In genomic region chr14:104534862-104535261, GRCm38 (mm10) we compare ENCODE assay signal across 29 mouse cellular contexts. TPM values are rescaled to one million over a fixed set of nuclear protein-coding genes. Genes with fewer than 3 reads are reported as not detected.
DNase-seq lines count a peak whose midpoint lies in the region; ATAC-seq and TF ChIP-seq lines count a peak whose summit lies in the region.
"Had no signal": no experiment of that assay in that cellular context is flagged by ENCODE, and none has a peak within 500 bp of the region (broad histone marks: within the 10 kb centered on the region; RNA-seq: fewer than 3 reads in every experiment).

No protein-coding gene starts in this region.

- peak; percentile 11 for DNase-seq in limb, embryonic 14.5 days (ENCODE audit: low spot score)
- no peak for DNase-seq in limb, embryonic 10.5 days (ENCODE audit: low spot score)
- DNase-seq in Patski (ENCODE audit: low read depth, low spot score), result no peak
- no peak for DNase-seq in gastrocnemius, adult 8-10 months (ENCODE audit: low spot score in 2 of 2)
- DNase-seq in lung, postnatal 10 days, result no peak
- DNase-seq: adrenal gland, adult 2 months; adrenal gland, postnatal 14 days; B cell, adult 2 months; cerebellum, adult 11 months; cerebellum, adult 2 months; cerebellum, postnatal 10 days; cerebellum, postnatal 36 days; embryo, embryonic 11 days; forebrain, postnatal 0 days; gastrocnemius, postnatal 10 days; gastrocnemius, postnatal 36 days; heart, adult 2 months; heart, postnatal 14 days; heart, postnatal 4 days had no signal

- H3K36me3 ChIP-seq in limb, embryonic 14.5 days (ENCODE audit: control insufficient read depth, insufficient read depth, low read length), result no peaks in the 10 kb centered on the region
- no peaks in the 10 kb centered on the region for H3K36me3 ChIP-seq in limb, embryonic 10.5 days
- no peaks in the 10 kb centered on the region for H3K36me3 ChIP-seq in C2C12 (ENCODE audit: control insufficient read depth, insufficient read depth)
- H3K36me3 ChIP-seq: embryonic facial prominence, embryonic 15.5 days; heart, embryonic 10.5 days; heart, embryonic 13.5 days had no signal

- no peaks in the 10 kb centered on the region for H3K79me3 ChIP-seq in C2C12 (ENCODE audit: low read depth)

- no peaks in the 10 kb centered on the region for H3K27me3 ChIP-seq in limb, embryonic 14.5 days (ENCODE audit: control insufficient read depth, insufficient read depth, low read length)
- no peaks in the 10 kb centered on the region for H3K27me3 ChIP-seq in limb, embryonic 10.5 days (ENCODE audit: low read depth, poor library complexity, severe bottlenecking)
- H3K27me3 ChIP-seq in C2C12 (ENCODE audit: control insufficient read depth, insufficient read depth, insufficient read length) (no peaks in the 10 kb centered on the region), Patski (peaks cover 50% of the 10 kb centered on the region)
- H3K27me3 ChIP-seq: embryonic facial prominence, embryonic 15.5 days; heart, embryonic 13.5 days had no signal

- in situ Hi-C loops in Patski (cut with MboI; ENCODE audit: low pct_unique_long_range_greater_than_20kb), result no loop called here

- H3ac ChIP-seq in C2C12 (ENCODE audit: control insufficient read depth, insufficient read length, low read depth), result no peak overlapping the region

- no peak overlapping the region for H3K4me3 ChIP-seq in limb, embryonic 14.5 days (replicated peaks; ENCODE audit: low read length)
- H3K4me3 ChIP-seq in limb, embryonic 10.5 days, result no peak overlapping the region
- H3K4me3 ChIP-seq in C2C12 (ENCODE audit: insufficient read depth, poor library complexity, severe bottlenecking), result no peak overlapping the region
- H3K4me3 ChIP-seq: embryonic facial prominence, embryonic 15.5 days; heart, adult 2 months; heart, embryonic 10.5 days; heart, embryonic 13.5 days had no signal

- TF ChIP-seq POLR2A in limb, embryonic 14.5 days (IDR thresholded peaks at IDR 0.05; ENCODE audit: borderline replicate concordance, extremely low read depth, insufficient read depth, insufficient read length), result no peak

- TF ChIP-seq CTCF in C2C12 (IDR thresholded peaks at IDR 0.05; ENCODE audit: control insufficient read depth, insufficient read depth, insufficient read length), result no peak
- no peak for TF ChIP-seq CTCF in Patski (IDR thresholded peaks at IDR 0.05)

- H3K9me3 ChIP-seq in limb, embryonic 14.5 days (ENCODE audit: control insufficient read depth, low read length), result no peaks in the 10 kb centered on the region
- H3K9me3 ChIP-seq in limb, embryonic 10.5 days (replicated peaks), result no peaks in the 10 kb centered on the region
- H3K9me3 ChIP-seq: embryonic facial prominence, embryonic 15.5 days; heart, embryonic 10.5 days; heart, embryonic 13.5 days had no signal

- H3K79me2 ChIP-seq in C2C12 (ENCODE audit: control insufficient read depth, insufficient read depth), result no peaks in the 10 kb centered on the region

- H3K27ac ChIP-seq in limb, embryonic 14.5 days (replicated peaks; ENCODE audit: low read depth, low read length), result no peak overlapping the region
- no peak overlapping the region for H3K27ac ChIP-seq in limb, embryonic 10.5 days
- H3K27ac ChIP-seq: embryonic facial prominence, embryonic 15.5 days; heart, adult 2 months; heart, embryonic 10.5 days; heart, embryonic 13.5 days; hindbrain, embryonic 14.5 days; hindbrain, postnatal 0 days had no signal

- H3K4me2 ChIP-seq in limb, embryonic 14.5 days (replicated peaks; ENCODE audit: low read depth, low read length, severe bottlenecking), result no peak overlapping the region
- H3K4me2 ChIP-seq: embryonic facial prominence, embryonic 15.5 days; heart, embryonic 13.5 days; hindbrain, embryonic 14.5 days had no signal

- WGBS in limb, embryonic 14.5 days, result 25% methylated on average over 4 of the region's 4 CpGs
- WGBS in limb, embryonic 10.5 days, result 63% methylated on average over 4 of the region's 4 CpGs

- POLR2A ChIA-PET in Patski (lab: Charles Lee), result no interaction called here

- no peak for ATAC-seq in limb, embryonic 14.5 days (ENCODE audit: low FRiP score, low read depth)
- ATAC-seq in Patski, result peak; percentile 78
- ATAC-seq: CD4-positive, CD25-positive, alpha-beta regulatory T cell, adult 4 months; forebrain, embryonic 14.5 days; hindbrain, postnatal 0 days; inflammation-experienced regulatory T-cells, adult 6 months; intestine, embryonic 16.5 days had no signal

- no peak overlapping the region for H3K9ac ChIP-seq in limb, embryonic 14.5 days (ENCODE audit: low read depth, low read length, severe bottlenecking)
- H3K9ac ChIP-seq: embryonic facial prominence, embryonic 15.5 days; forebrain, postnatal 0 days; heart, embryonic 13.5 days; hindbrain, embryonic 14.5 days had no signal

- CTCF ChIA-PET in Patski (lab: Charles Lee), result no interaction called here

- no peaks in the 10 kb centered on the region for H3K4me1 ChIP-seq in limb, embryonic 14.5 days (ENCODE audit: control insufficient read depth, insufficient read depth, low read length)
- 0 out of 2 replicates have a peak, but pooled peaks cover 3% of the 10 kb centered on the region for H3K4me1 ChIP-seq in limb, embryonic 10.5 days
- H3K4me1 ChIP-seq: embryonic facial prominence, embryonic 15.5 days; heart, embryonic 10.5 days; heart, embryonic 13.5 days had no signal

TF ChIP-seq in C2C12, 6 proteins besides CTCF, POLR2A, EP300 and RAD21:
- TF ChIP-seq MYOD1 (IDR thresholded peaks at IDR 0.05; ENCODE audit: control insufficient read depth, insufficient read length, low read depth) (peak; percentile 79), FOSL1 (IDR thresholded peaks at IDR 0.05; ENCODE audit: insufficient read depth, low read length, poor library complexity, severe bottlenecking) (no peak)

RNA-seq across cellular contexts. Expression of gene Rnf219, which starts 12.4 kb away (rescaled TPM):
- 13.1 and 15.9 TPM in 2 replicates for polyA plus RNA-seq in limb, embryonic 14.5 days (2012; rRNA removed)
- polyA plus RNA-seq in limb, embryonic 14.5 days (2014; fragmentation: Nextera tagmentation; extraction: Ambion mirVana), result 26.7 and 28.6 TPM in 2 replicates
- 48.8 and 52.8 TPM in 2 replicates for polyA plus RNA-seq in limb, embryonic 10.5 days (2016; fragmentation: Nextera tagmentation; extraction: Ambion mirVana)
- polyA plus RNA-seq in C2C12 (2012; fragmentation: generic; extraction: Trizol), result 5.1 TPM
- polyA plus RNA-seq in Patski (2021), result 9.5 TPM
- 1 to 10 TPM; 2.1 to 4.0 (median 3.2) TPM for total RNA-seq in gastrocnemius, adult 8-10 months (2022)
